Mouse (Mus musculus): ENCODE results near the gene Usp35.

Gene Usp35

DNA sequence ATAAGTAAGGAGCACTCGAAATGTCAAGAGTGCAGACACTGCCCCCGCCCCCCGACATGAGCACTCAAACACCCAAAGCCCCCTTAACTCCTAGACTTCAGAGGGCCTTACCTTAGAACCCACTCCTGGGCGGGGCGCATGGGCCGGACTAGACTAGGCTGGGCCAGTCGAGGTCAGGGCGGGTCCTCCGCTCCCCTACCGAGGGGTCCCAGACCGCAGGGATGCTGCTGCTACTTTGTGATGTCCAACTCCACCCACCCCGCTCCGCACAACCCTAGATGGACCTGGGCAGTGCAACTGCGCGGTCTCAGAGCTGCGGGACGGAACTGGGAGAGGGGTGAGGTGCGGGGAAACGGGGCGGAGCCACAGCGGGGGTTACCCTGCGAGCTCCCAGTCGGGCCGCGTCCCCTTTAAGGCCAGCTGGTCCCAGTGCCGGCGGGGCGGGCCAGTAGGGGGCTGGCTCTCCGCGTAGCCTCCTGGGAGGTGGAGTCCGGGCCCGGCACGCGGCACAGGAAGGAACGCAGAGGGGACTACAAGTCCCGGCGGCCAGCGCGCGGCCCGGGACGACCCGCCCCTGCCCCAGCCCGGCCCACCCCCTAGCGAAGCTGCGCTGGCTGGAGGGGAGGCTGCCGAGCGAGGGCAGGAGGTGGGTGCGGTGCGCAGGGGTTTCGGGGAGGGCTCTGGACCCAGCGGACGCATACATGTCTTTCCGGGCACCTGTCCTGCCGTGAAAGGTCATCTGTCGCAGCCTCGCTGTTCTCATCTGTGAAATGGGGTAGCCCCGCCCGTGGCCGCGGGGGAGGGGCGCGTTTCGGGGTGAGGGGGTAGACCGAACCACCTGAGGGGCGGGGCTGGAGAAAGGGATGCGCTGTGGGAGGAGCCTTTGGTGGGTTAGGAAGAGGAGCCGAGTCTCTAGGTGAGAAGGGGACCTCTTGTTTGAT lies at the start of gene Usp35, which contains the start of gene Kctd21:
TSS of gene Usp35 (minus strand) at position 295 of the 941 bp plus-strand sequence.
TSS of gene Kctd21 (plus strand) at position 602 of the 941 bp plus-strand sequence.
- DNase-seq (ENCODE audit: low spot score) = peak; percentile 96

GRCm38 (mm10) chr7:97380500-97381123 lies 48.8 kb upstream of the Usp35 start:
- no peak for DNase-seq (ENCODE audit: low spot score)

DNA sequence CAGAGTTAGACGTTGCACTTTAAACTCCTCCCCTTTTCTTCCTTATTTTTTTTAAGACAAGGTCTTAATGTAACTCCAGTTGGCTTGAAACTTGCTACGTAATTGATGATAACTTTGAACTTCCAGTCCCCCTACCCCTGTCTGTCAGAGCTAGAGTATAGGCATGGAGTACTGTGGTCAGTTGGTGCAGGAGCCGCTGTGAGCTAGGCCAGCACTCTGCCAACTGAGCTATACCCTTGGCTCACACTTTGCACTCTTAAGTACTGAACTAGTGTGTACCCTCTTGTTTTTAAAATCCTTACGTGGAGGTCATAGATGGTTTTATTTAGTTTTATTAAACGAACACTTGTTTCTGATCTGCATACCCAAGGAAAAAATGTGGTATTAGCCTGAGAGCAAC lies 47.5 kb upstream of the Usp35 start:
- no peak for DNase-seq (ENCODE audit: low spot score)

DNA sequence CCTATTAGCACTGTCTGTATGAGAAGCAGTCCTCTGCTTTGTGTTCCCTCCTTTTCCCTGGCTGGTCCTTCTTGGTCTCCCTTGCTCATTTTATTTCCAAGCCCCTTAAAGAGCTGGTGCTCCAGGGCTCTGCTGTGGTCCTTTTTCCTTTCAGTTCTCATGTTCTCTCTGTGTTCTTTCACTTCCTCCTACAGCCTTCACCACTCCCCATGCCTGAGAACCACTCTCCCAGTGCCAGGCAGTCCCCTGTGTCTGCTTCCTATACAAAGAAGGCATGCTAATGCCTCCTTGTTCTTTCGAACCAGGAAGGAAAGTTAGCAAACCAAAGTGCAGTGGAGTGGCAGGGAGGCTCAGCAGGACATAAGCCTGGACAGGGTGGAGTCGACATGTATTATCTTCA lies 44.1 kb upstream of the Usp35 start:
- DNase-seq (ENCODE audit: low spot score) = no peak

DNA sequence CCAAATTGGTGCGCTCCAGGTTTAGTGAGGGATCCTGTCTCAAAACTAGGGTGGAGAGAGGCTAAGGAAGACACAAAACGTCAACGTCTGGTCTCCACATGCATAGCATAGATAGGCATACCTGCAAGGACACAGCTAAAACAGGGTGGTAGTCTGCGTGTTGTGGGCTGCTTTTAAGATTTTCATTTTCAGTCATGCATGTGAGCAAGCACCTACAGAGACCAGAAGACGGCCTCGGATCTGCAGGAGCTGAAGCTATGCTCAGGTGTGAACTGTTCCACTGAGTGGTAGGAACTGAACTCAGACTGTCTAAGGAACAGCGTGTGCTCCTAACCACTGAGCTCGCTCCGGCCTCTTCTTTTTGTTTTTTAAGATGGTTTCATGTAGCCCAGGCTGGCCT lies 43.3 kb upstream of the Usp35 start:
- DNase-seq (ENCODE audit: low spot score) = no peak

GRCm38 (mm10) chr7:97365887-97366286 lies 34.1 kb upstream of the Usp35 start:
- DNase-seq (ENCODE audit: low spot score) = no peak

DNA sequence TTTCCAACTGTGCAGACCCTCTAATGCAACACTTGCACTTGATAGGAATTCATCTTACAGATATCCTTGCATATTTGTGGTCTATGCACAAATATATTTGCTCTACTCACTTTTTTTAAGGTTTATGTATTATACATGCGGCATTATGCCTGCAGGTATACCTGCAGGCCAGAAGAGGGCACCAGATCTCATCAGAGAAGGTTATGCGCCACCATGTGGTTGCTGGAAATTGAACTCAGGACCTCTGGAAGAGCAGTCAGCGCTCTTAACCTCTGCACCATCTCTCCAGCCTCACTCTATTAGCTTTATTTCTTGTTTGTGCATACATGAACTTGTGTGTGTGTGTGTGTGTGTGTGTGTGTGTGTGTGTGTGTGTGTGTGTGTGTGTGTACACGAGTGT lies 29.6 kb upstream of the Usp35 start:
- DNase-seq (ENCODE audit: low spot score) = peak; percentile 29

- no peak for DNase-seq (ENCODE audit: low spot score)
These were observed 29.1 kb upstream of the Usp35 start for GRCm38 (mm10) chr7:97360955-97361354.

DNA sequence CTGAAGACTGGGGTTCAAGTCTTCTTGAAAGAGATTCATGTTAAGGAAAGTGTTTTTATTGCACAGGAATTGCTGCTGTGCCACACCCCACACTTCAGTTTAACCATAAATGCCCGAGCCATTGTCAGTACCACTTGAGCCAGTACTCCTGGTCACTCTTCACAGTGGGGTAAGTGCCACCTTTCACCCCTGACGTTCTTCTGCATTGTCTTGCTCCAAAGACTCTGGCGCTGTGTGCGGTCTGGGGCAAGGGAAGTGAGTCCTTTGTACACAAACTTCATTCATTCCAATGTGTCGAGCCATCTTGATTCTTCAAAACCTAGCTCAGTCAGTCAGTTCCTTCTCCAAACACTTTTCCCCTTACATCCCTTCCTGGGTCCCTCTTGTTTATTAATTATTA lies 28.3 kb upstream of the Usp35 start:
- DNase-seq (ENCODE audit: low spot score) = no peak

GRCm38 (mm10) chr7:97358347-97358746 lies 26.5 kb upstream of the Usp35 start:
- DNase-seq (ENCODE audit: low spot score) = no peak

- DNase-seq (ENCODE audit: low spot score) = no peak
These were observed 26.0 kb upstream of the Usp35 start for GRCm38 (mm10) chr7:97357840-97358239.

DNA sequence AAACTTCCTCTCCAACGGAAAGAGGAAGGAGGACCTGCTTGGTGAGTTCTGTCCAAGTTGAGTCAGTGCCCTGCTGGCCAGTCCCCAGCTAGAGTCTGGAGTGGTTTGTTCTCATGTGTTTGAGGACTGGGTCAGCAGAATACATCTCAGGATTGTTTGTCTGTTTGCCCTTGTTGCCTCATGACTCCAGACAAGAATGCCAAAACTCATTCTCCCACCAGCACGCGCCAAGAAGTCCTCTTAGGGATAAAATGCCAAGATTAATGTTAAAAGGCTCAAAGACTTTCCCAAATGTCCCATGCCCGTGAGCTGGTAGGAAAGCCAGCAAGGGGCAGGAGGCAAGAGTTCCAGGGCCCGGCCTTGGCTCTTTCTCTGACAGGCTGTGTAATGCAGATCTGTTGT lies 25.1 kb upstream of the Usp35 start:
- peak; percentile 73 for DNase-seq (ENCODE audit: low spot score)

DNA sequence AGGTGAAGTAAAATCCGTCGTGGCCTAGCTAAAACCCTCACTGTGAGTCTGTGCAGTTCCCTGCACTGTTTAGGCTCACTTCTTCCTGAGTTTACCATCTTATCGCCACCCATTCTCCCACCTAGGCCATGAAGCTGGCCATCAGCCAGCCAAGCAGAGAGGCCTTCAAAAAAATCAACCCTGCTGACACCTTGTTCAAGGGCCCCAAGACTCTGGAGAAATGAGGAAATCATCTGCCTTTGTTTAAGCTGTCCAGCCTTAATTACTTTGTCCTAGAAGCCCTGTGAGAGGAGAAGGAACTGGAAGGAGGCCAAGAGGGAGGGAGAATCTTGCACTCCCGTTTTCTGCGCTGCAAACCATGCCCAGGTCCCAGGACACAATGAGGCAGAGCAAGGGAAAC lies 24.4 kb upstream of the Usp35 start:
- no peak for DNase-seq (ENCODE audit: low spot score)

- DNase-seq (ENCODE audit: low spot score) = no peak
These were observed 23.4 kb upstream of the Usp35 start for GRCm38 (mm10) chr7:97355068-97355841.

DNA sequence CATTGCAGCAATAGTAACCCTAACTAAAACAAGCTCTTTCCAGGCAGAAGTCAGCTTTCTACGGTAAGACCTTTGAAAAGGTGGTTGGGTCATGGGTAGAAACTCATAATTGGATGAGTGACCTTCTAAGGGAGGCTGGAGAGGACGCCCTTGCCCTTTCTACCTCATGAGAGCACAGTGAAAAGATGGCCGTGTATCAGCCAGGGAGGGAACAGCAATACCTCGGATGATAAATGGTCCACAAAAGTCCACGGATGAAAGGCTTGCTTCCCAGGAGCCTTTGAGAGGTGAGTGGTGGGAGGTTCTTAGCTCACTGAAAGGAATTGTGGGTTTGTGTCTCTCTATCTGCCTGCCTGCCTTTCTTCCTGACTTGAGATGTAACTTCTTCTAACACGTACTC lies 21.5 kb upstream of the Usp35 start:
- no peak for DNase-seq (ENCODE audit: low spot score)

DNA sequence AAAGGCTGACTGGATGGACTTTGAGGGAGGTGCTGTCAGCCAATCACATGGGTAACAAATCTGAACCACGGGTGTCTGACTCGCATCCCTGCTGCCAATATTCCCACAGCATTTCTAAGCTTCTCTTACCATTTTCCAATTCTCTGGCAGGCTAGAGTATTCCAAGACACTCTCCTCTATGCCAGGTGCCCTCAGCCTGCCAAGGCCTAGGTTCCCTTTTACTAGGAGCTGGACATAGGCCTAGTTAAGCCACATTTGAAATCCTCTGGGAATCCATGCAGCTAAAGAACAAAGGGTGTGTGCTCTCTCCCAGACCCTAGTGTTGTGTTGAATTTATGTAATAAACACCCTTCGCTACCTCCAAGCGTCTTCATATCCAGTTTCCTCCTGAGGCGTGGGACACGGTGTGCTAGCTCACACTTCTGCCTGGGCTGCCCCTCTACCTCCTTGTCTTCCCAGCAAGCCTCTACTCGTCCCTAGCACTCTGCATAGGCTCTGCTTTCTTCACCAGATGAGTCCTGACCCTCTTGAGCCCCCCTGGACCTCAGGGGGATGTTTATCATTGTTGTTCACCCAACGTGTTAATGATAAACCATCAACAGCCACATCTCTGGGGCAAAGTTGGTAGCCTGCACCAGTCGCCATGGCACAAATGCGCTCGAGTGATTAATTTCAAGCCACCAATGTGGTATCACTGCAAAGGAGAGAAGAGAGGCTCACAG lies 20.1 kb upstream of the Usp35 start:
- no peak for DNase-seq (ENCODE audit: low spot score)

DNA sequence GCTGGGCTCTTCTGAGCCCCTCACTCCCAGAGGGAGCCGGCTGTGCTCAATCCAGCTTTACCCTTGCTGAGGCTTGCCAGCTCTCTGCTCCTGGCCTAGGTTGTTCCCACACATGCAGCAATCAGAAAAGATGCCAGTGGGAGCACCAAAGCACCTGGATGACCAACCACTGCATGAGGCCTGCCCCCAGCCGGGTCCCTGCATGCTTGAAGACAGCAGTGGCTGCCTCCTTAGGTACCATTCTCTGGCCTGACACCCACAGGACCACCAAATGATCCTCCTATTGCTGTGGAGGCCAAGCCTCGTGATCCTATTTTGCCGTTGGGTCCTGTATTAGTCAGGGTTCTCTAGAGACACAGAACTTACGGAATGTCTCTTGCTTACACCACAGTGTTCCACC lies 19.1 kb upstream of the Usp35 start:
- DNase-seq (ENCODE audit: low spot score) = no peak

- DNase-seq (ENCODE audit: low spot score) = no peak
These were observed 17.6 kb upstream of the Usp35 start for GRCm38 (mm10) chr7:97349438-97349837.

- no peak for DNase-seq (ENCODE audit: low spot score)
These were observed 17.0 kb upstream of the Usp35 start for GRCm38 (mm10) chr7:97348836-97349235.

DNA sequence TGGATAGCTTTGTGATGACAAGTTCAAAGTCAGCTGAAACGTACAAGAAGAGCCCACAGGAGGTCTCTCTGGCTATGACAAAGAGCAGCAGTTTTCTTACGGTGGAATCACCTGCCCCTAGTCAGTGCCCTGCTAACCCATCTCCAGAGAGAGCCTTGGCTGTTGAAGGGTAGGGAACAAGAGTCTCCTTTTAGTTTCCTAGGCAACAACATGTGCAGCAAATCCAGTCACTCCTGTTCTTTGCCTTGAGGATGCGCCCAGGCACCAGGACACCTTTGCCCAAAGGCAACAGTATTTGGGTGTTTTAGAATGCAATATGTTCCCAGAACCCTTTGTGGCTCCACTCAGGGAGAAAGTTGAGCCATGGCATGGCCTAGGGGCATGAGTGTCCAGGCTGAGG lies 16.5 kb upstream of the Usp35 start:
- no peak for DNase-seq (ENCODE audit: low spot score)

GRCm38 (mm10) chr7:97347464-97347863 lies 15.6 kb upstream of the Usp35 start:
- peak; percentile 2 for DNase-seq (ENCODE audit: low spot score)

DNA sequence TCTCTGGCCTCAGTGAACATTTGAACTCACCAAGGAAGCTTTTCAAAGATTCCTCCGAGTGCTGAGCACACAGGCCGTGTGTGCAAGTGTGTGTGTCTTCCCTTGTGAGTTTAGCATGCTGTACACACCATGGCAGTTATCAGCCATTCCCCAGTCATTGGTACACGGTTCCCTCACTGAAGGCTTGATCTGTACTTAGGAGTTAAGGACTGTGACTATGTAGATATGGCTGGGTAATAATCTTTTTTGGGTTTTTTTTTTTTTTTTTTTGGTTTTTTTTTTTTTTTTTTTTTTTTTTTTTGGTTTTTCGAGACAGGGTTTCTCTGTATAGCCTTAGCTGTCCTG lies 15.0 kb upstream of the Usp35 start:
- DNase-seq (ENCODE audit: low spot score) = no peak

All from urinary bladder, postnatal 14 days (tissue).